Mouse (Mus musculus): Measurements from ENCODE around the gene Mon2. TPM values are rescaled to one million over a fixed set of nuclear protein-coding genes. Genes with fewer than 3 reads are reported as not detected.

Gene Mon2
- polyA plus RNA-seq, 1 experiment from 2014 or later: 17.9 TPM

DNA sequence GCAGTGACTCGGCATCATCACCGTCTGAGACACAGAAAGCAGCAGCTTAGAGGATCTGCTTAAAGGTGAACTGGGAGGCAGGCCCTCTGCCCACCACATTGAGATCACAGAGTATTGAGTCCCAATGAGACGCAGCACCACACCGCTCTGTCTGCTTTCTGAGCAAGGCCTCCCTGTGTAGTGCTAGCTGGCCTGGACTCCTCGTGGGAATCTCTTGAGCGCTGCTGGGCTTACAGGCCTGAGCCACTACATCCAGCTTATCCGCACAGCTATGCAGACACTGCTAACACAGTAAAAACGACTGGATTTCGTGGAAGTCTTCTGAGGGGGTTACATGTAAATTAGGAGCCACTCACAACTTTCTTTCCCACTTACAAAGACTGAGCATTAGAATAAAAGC is 84.7 kb downstream of the Mon2 start:
- ATAC-seq (replicated peaks; ENCODE audit: low FRiP score): no peak
- H3K4me1 ChIP-seq (replicated peaks; ENCODE audit: control insufficient read depth, insufficient read depth, low read length): peaks cover 8% of the 10 kb centered on the region; the same call in 1 of the 2 replicates
- WGBS: 82% methylated on average over 9 of the region's 9 CpGs
- H3K4me3 ChIP-seq (ENCODE audit: low read depth, low read length): no peak overlapping the region
- no peaks in the 10 kb centered on the region for H3K9me3 ChIP-seq (ENCODE audit: control insufficient read depth, low read length)
- H3K9ac ChIP-seq (ENCODE audit: low read depth, low read length): no peak overlapping the region
- DNase-seq (ENCODE audit: low spot score): no peak
- no peak overlapping the region for H3K27ac ChIP-seq (ENCODE audit: low read depth, low read length)
- no peak overlapping the region for H3K4me2 ChIP-seq
- peaks cover 11% of the 10 kb centered on the region; the same call in 1 of the 2 replicates for H3K36me3 ChIP-seq (ENCODE audit: control insufficient read depth, insufficient read depth, low read length)
- H3K27me3 ChIP-seq (replicated peaks; ENCODE audit: control insufficient read depth, insufficient read depth, low read length): no peaks in the 10 kb centered on the region

DNA sequence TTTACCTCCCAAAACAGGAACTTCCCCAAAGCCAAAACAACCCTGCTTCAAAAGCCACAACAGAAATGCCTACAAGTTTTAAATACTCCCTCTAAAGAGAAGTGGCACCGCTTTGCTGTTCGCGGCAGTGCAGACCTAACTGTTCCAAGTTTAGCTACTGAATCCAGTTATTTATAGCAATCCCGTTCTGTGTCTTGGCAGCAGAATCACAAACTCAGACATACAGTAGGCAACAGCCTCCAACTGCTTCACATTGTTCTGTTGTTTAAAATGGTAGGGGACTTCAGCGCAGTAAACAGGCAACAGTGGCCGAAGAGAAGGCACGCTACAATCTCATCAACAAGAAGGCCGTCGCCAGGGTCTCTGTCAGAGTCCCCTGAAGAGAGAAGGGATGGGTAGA is 85.3 kb downstream of the Mon2 start:
- H3K27me3 ChIP-seq (replicated peaks; ENCODE audit: control insufficient read depth, insufficient read depth, low read length): no peaks in the 10 kb centered on the region
- H3K9ac ChIP-seq (ENCODE audit: low read depth, low read length): no peak overlapping the region
- no peaks in the 10 kb centered on the region for H3K9me3 ChIP-seq (ENCODE audit: control insufficient read depth, low read length)
- H3K4me3 ChIP-seq (ENCODE audit: low read depth, low read length): no peak overlapping the region
- no peak for DNase-seq (ENCODE audit: low spot score)
- H3K4me1 ChIP-seq (replicated peaks; ENCODE audit: control insufficient read depth, insufficient read depth, low read length): peaks cover 8% of the 10 kb centered on the region; the same call in 1 of the 2 replicates
- peaks cover 5% of the 10 kb centered on the region; the same call in 1 of the 2 replicates for H3K36me3 ChIP-seq (ENCODE audit: control insufficient read depth, insufficient read depth, low read length)
- H3K4me2 ChIP-seq: no peak overlapping the region
- H3K27ac ChIP-seq (ENCODE audit: low read depth, low read length): no peak overlapping the region
- WGBS: 87% methylated on average over 9 of the region's 9 CpGs
- no peak for ATAC-seq (replicated peaks; ENCODE audit: low FRiP score)

DNA sequence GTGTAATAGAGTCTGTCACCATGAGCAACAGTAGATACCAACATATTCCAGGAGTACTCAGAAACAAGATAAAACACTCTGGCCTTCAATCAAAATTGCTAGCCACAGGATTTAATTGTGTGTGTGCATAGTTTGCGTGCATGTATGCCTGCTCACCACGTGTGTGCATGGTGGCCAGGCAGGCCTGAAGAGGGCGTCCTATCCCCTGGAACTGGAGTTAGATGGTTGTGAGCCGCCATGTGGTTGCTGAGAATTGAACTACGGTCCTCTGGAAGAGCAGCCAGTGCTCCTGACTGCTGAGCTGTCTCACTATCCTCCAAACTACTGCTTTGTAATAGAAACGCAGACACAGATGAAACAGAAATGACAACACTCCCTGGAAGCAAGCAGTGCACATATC is 85.7 kb downstream of the Mon2 start:
- Histone ChIP-seq H3K4me2 (no peak overlapping the region), H3K36me3 (ENCODE audit: control insufficient read depth, insufficient read depth, low read length) (0 out of 2 replicates have a peak, but pooled peaks cover 2% of the 10 kb centered on the region), H3K4me1 (replicated peaks; ENCODE audit: control insufficient read depth, insufficient read depth, low read length) (peaks cover 8% of the 10 kb centered on the region; the same call in 1 of the 2 replicates), H3K9me3 (ENCODE audit: control insufficient read depth, low read length) (no peaks in the 10 kb centered on the region), H3K4me3 (ENCODE audit: low read depth, low read length) (no peak overlapping the region), H3K9ac (ENCODE audit: low read depth, low read length) (no peak overlapping the region), H3K27me3 (replicated peaks; ENCODE audit: control insufficient read depth, insufficient read depth, low read length) (no peaks in the 10 kb centered on the region), H3K27ac (ENCODE audit: low read depth, low read length) (no peak overlapping the region)
- DNase-seq (ENCODE audit: low spot score) (no peak), ATAC-seq (replicated peaks; ENCODE audit: low FRiP score) (no peak)
- WGBS: 96% methylated on average over 6 of the region's 6 CpGs

DNA sequence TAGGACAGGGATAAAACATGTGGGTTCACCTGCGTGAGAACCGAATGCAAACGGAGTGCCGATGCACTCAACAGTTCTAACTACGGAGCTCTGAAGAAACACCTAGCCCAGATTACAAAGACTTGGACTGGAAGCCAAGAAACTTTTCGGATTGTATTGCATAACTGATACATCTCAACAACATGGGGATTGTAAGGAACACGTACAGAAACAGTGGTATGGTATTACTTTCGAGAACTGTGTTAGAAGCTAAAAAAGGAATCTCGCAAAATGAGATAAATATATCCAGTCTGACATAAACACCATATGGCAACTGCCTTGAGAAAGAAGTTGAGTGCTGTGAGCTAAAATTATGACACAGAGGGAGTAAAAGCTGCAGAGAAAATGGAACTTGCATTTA is 86.4 kb downstream of the Mon2 start:
- Histone ChIP-seq H3K4me3 (ENCODE audit: low read depth, low read length) (no peak overlapping the region), H3K4me1 (replicated peaks; ENCODE audit: control insufficient read depth, insufficient read depth, low read length) (peaks cover 8% of the 10 kb centered on the region; the same call in 1 of the 2 replicates), H3K36me3 (ENCODE audit: control insufficient read depth, insufficient read depth, low read length) (0 out of 2 replicates have a peak, but pooled peaks cover 2% of the 10 kb centered on the region), H3K9me3 (ENCODE audit: control insufficient read depth, low read length) (no peaks in the 10 kb centered on the region), H3K27ac (ENCODE audit: low read depth, low read length) (no peak overlapping the region), H3K4me2 (no peak overlapping the region), H3K27me3 (replicated peaks; ENCODE audit: control insufficient read depth, insufficient read depth, low read length) (no peaks in the 10 kb centered on the region), H3K9ac (ENCODE audit: low read depth, low read length) (no peak overlapping the region)
- 90% methylated on average over 9 of the region's 9 CpGs for WGBS
- no peak for DNase-seq (ENCODE audit: low spot score)
- no peak for ATAC-seq (replicated peaks; ENCODE audit: low FRiP score)

- Histone ChIP-seq H3K27ac (ENCODE audit: low read depth, low read length) (no peak overlapping the region), H3K4me3 (ENCODE audit: low read depth, low read length) (no peak overlapping the region), H3K4me1 (replicated peaks; ENCODE audit: control insufficient read depth, insufficient read depth, low read length) (peaks cover 14% of the 10 kb centered on the region), H3K36me3 (ENCODE audit: control insufficient read depth, insufficient read depth, low read length) (0 out of 2 replicates have a peak, but pooled peaks cover under 1% of the 10 kb centered on the region), H3K4me2 (no peak overlapping the region; the same call in 1 of the 2 replicates), H3K27me3 (replicated peaks; ENCODE audit: control insufficient read depth, insufficient read depth, low read length) (no peaks in the 10 kb centered on the region), H3K9me3 (ENCODE audit: control insufficient read depth, low read length) (no peaks in the 10 kb centered on the region), H3K9ac (ENCODE audit: low read depth, low read length) (no peak overlapping the region)
- DNase-seq (ENCODE audit: low spot score): no peak
- ATAC-seq (replicated peaks; ENCODE audit: low FRiP score): no peak
- 73% methylated on average over 7 of the region's 7 CpGs for WGBS
Measured at GRCm38 (mm10) chr10:122988372-122988771, 87.9 kb downstream of the Mon2 start.

DNA sequence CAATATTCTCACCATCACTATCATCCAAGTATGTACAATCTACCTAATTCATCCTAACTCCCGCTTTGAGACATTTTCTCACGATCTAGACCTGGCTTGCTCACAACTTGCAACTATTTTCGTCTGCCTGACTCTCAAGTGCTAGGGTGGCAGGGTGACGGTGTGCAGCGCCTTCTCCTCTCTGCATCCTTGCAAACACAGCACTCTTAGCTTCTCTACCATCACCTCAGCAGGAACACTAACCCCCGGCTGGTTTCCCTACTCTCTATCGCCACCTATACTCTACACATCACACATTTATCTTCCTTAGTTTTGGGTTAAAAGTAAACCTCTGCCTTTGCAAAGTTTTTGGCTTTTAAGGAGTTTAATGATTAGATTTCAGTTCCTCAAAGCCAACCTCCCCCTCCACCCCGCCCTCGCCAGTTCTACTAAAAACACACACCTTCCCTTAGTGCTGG is 88.6 kb downstream of the Mon2 start:
- WGBS: 25% methylated on average over 9 of the region's 9 CpGs
- Histone ChIP-seq H3K9me3 (ENCODE audit: control insufficient read depth, low read length) (no peaks in the 10 kb centered on the region), H3K27ac (ENCODE audit: low read depth, low read length) (no peak overlapping the region), H3K4me2 (peak overlapping the region; percentile 31), H3K4me1 (replicated peaks; ENCODE audit: control insufficient read depth, insufficient read depth, low read length) (peaks cover 19% of the 10 kb centered on the region), H3K36me3 (ENCODE audit: control insufficient read depth, insufficient read depth, low read length) (no peaks in the 10 kb centered on the region), H3K27me3 (replicated peaks; ENCODE audit: control insufficient read depth, insufficient read depth, low read length) (no peaks in the 10 kb centered on the region), H3K9ac (ENCODE audit: low read depth, low read length) (no peak overlapping the region), H3K4me3 (ENCODE audit: low read depth, low read length) (no peak overlapping the region)
- no peak for ATAC-seq (replicated peaks; ENCODE audit: low FRiP score)
- DNase-seq (ENCODE audit: low spot score): no peak

DNA sequence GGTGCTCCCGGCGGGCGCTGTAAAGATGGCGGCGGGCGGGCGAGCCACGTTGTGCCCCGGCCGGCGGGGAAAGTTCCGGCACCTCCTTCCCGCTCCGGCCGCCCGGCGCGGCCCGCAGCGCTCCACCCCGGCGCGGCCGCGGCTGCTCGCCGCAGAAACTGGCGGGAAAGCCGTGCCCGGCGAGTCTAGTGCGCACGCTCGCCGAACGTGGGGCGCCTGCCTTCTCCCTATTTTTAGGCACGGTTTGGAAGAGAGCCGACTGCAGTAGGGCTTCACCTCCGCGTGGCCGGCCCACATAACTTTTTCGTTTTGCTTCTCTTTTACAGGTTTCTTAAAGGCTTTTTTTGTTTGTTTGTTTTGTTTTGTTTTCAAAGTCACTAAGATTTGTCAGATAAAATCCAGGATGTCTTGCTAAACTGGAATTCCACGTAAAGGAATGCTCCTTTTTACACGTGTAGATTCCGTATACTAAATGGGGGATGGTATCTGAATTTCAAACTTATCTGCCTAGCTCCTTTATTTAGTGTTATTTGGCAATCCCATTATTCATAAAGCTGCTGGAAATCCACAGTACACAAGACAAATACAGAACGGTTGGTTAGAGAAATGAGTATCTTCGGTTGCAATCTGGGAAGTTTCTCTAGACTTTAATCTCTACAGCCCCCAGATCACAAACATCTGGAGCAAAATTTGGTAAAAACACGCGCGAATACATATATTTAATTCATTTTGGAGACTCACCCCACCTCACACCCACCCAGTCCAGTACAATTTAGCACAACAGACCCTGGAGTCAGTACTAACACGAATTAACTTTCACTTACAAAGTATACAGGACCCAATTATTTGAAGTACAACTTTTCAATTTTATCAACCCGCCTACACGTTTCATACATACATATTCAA is 89.7 kb downstream of the Mon2 start:
- DNase-seq (ENCODE audit: low spot score) (no peak), ATAC-seq (replicated peaks; ENCODE audit: low FRiP score) (peak; percentile 81)
- peaks cover 19% of the 10 kb centered on the region for H3K4me1 ChIP-seq (replicated peaks; ENCODE audit: control insufficient read depth, insufficient read depth, low read length)
- H3K4me2 ChIP-seq: peak overlapping the region; percentile 87
- H3K27ac ChIP-seq (ENCODE audit: low read depth, low read length): peak overlapping the region; percentile 99
- peaks cover under 1% of the 10 kb centered on the region; the same call in 1 of the 2 replicates for H3K36me3 ChIP-seq (ENCODE audit: control insufficient read depth, insufficient read depth, low read length)
- H3K4me3 ChIP-seq (ENCODE audit: low read depth, low read length): peak overlapping the region; percentile 95
- 8% methylated on average over 54 of the region's 54 CpGs for WGBS
- peak overlapping the region; percentile 100 for H3K9ac ChIP-seq (ENCODE audit: low read depth, low read length)
- no peaks in the 10 kb centered on the region for H3K27me3 ChIP-seq (replicated peaks; ENCODE audit: control insufficient read depth, insufficient read depth, low read length)
- no peaks in the 10 kb centered on the region for H3K9me3 ChIP-seq (ENCODE audit: control insufficient read depth, low read length)

- H3K9ac ChIP-seq (ENCODE audit: low read depth, low read length): peak overlapping the region; percentile 100
- peak overlapping the region; percentile 87 for H3K4me2 ChIP-seq
- H3K27ac ChIP-seq (ENCODE audit: low read depth, low read length): peak overlapping the region; percentile 99
- peak; percentile 85 for DNase-seq (ENCODE audit: low spot score)
- H3K4me1 ChIP-seq (replicated peaks; ENCODE audit: control insufficient read depth, insufficient read depth, low read length): peaks cover 19% of the 10 kb centered on the region
- peaks cover 7% of the 10 kb centered on the region for H3K36me3 ChIP-seq (ENCODE audit: control insufficient read depth, insufficient read depth, low read length)
- peak overlapping the region; percentile 95 for H3K4me3 ChIP-seq (ENCODE audit: low read depth, low read length)
- ATAC-seq (replicated peaks; ENCODE audit: low FRiP score): peak; percentile 86
- H3K27me3 ChIP-seq (replicated peaks; ENCODE audit: control insufficient read depth, insufficient read depth, low read length): no peaks in the 10 kb centered on the region
- under 1% methylated on average over 60 of the region's 115 CpGs for WGBS
- H3K9me3 ChIP-seq (ENCODE audit: control insufficient read depth, low read length): no peaks in the 10 kb centered on the region
Measured at GRCm38 (mm10) chr10:122985515-122986319, 90.6 kb downstream of the Mon2 start.

Data from liver, embryonic 11.5 days (tissue).